Mouse (Mus musculus) heart, adult 8-10 months (tissue): ENCODE measurements around the gene Selenok. TPM values are rescaled to one million over a fixed set of nuclear protein-coding genes. Genes with fewer than 3 reads are reported as not detected.
A peak's percentile ranks its signal among the peaks of the same experiment; 100 is the strongest.

ENCODE experiments used
- DNase-seq: peaks from one replicate; pipeline ENCODE4 v3.0.0; 2022; ENCODE audit warnings: low spot score
- total RNA-seq, 4 experiments: library from RNA; stranded (reverse); gene quantifications; 2 replicates each; pipeline ENCODE4 v1.2.4; 2022

Gene Selenok
- total RNA-seq, 4 experiments from 2014 or later = 80.2 to 101 (median 83.8) TPM

- DNase-seq = no peak
Measured at GRCm38 (mm10) chr14:29996000-29996751, 28.1 kb downstream of the Selenok start.

- no peak for DNase-seq
Measured at GRCm38 (mm10) chr14:29997345-29997744, 29.2 kb downstream of the Selenok start.

GRCm38 (mm10) chr14:29998747-29999474 is 30.8 kb downstream of the Selenok start:
- DNase-seq = no peak

- DNase-seq = no peak
Measured at GRCm38 (mm10) chr14:29999475-29999811, 31.3 kb downstream of the Selenok start.

GRCm38 (mm10) chr14:30008733-30009575 is 40.8 kb downstream of the Selenok start, which contains the start of the genes Il17rb and Chdh:
Gene Il17rb, minus strand, starts transcription at chr14:30008896.
Gene Chdh, plus strand, starts transcription at chr14:30009023.
- DNase-seq = no peak

GRCm38 (mm10) chr14:30009864-30010560 is 41.9 kb downstream of the Selenok start:
- DNase-seq = peak; percentile 45

- DNase-seq = no peak
Measured at GRCm38 (mm10) chr14:30011886-30012560, 43.9 kb downstream of the Selenok start.

GRCm38 (mm10) chr14:30014487-30014886 is 46.4 kb downstream of the Selenok start:
- no peak for DNase-seq

- no peak for DNase-seq
Measured at GRCm38 (mm10) chr14:30015008-30015407, 46.9 kb downstream of the Selenok start.

- no peak for DNase-seq
Measured at GRCm38 (mm10) chr14:30016666-30017065, 48.6 kb downstream of the Selenok start.

- DNase-seq = no peak
Measured at GRCm38 (mm10) chr14:30017794-30018462, 49.8 kb downstream of the Selenok start.

GRCm38 (mm10) chr14:30018463-30018801 is 50.3 kb downstream of the Selenok start:
- DNase-seq = no peak

- no peak for DNase-seq
Measured at GRCm38 (mm10) chr14:30018846-30019245, 50.7 kb downstream of the Selenok start.

GRCm38 (mm10) chr14:30019375-30019774 is 51.3 kb downstream of the Selenok start:
- DNase-seq = no peak

- no peak for DNase-seq
Measured at GRCm38 (mm10) chr14:30019792-30020575, 51.9 kb downstream of the Selenok start.

- DNase-seq = no peak
Measured at GRCm38 (mm10) chr14:30022471-30022870, 54.4 kb downstream of the Selenok start.

- no peak for DNase-seq
Measured at GRCm38 (mm10) chr14:30024387-30024786, 56.3 kb downstream of the Selenok start.
